Mouse (Mus musculus) olfactory bulb, adult 2 months (tissue): ENCODE results near the gene Galntl6. TPM values are rescaled to one million over a fixed set of nuclear protein-coding genes. Genes with fewer than 3 reads are reported as not detected.

Experiments used
- H3K27ac ChIP-seq: fragments of 200-500 bp; 2 replicates; pipeline ENCODE4 v1.5.1; 2012; ENCODE audit warnings: low read depth, low read length; ENCODE audit not compliant: insufficient read depth
- H3K4me1 ChIP-seq: fragments of 200-500 bp; 2 replicates; pipeline ENCODE4 v1.6.1; 2012; ENCODE audit warnings: low read length; ENCODE audit not compliant: control insufficient read depth, insufficient read depth
- H3K4me3 ChIP-seq: fragments of 200-500 bp; 2 replicates; pipeline ENCODE4 v1.5.1; 2012; ENCODE audit warnings: mild to moderate bottlenecking, low read depth, low read length, moderate library complexity; ENCODE audit not compliant: insufficient read depth
- CTCF ChIP-seq: fragments of 200-500 bp; IDR thresholded peaks from 2 replicates; pipeline ENCODE4 v1.5.1; 2012; ENCODE audit warnings: low read depth, mild to moderate bottlenecking, low read length, moderate library complexity; ENCODE audit not compliant: insufficient read depth
- POLR2A ChIP-seq: fragments of 200-500 bp; IDR thresholded peaks from 2 replicates; pipeline ENCODE4 v1.6.1; 2012; ENCODE audit warnings: mild to moderate bottlenecking, low read depth, low read length, moderate library complexity; ENCODE audit not compliant: insufficient read depth
- WGBS: fragments of 180-500 bp; shearing (Covaris S2); methylation state at CpG from one replicate; pipeline ENCODE4 v1.1.7; 2018; 5-methylcytosine and 5-hydroxymethylcytosine counted together
- polyA plus RNA-seq: library from polyadenylated mRNA; stranded (reverse); fragments of >200 nt; gene quantifications from 2 replicates; pipeline ENCODE4 v1.2.4, GENCODE M21; 2012; ENCODE audit warnings: low replicate concordance; ENCODE audit not compliant: missing spikeins, insufficient read depth, insufficient read length

Galntl6 gene
- polyA plus RNA-seq, 1 experiment, result not detected

DNA sequence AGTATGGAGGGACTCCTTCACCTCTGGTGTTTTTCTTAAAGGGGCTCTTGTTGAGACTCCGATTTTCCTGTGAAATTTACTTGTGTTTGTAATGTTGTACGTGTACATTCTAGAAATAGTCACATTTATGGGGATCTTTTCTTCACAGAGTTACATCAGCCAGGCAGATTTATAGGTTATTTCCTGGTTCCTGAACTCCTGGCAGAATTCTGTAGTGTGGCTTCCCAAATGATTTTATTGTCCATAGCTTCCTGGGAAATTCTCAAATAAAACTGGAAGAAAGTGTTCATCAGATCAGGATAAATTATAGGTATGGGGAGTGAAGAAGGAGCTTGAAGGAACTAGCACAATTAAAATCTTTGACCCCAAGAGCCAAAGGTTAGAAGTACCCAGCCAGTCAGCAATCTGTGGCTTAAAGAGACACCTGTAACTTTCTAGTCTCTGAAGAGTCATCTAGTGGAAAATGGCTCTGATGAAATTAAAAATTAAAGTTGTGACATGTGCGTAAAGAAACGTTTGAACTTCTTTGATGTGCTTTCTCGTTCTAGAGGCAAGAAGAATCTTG, 972.5 kb downstream of the Galntl6 start:
- 63% methylated on average over 5 of the region's 5 CpGs for WGBS
- H3K4me1 ChIP-seq, result no peaks in the 10 kb centered on the region
- no peak overlapping the region for H3K27ac ChIP-seq
- TF ChIP-seq CTCF (no peak), POLR2A (no peak)
- no peak overlapping the region for H3K4me3 ChIP-seq

DNA sequence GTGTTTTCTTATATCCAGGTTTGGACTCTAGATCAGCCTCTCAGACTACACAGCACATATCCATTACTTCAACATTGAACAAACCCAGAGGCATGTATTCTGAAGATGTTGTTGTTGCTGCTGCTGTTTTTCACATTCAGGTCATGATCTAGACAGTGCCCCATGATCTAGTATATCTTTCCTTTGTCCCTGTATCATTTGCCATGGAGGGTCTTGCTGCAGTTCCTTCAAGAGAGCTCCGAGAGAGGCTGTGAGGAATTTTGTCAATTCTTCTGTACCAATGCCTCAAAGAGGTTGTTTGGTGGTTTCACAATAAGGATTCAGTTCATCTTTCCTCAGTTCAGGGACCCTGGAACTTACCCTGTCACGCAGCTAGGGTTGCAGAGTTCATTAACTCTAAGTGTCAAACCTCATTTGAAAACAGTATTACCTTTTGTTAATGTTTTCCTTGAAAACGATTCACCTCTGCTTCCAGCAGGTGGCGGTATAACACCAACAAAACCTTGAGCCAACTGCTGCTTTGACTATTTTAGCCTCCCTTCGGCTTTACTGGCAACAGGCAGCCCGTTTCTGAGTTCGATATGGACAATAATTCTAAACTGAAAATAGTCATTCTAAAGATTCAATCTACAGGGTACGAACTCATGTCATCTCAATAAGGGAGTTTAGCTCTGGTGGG, 973.1 kb downstream of the Galntl6 start:
- no peak for TF ChIP-seq POLR2A
- no peak for TF ChIP-seq CTCF
- Histone ChIP-seq H3K27ac (no peak overlapping the region), H3K4me1 (no peaks in the 10 kb centered on the region), H3K4me3 (no peak overlapping the region)
- WGBS, result 11% methylated on average over 8 of the region's 8 CpGs

DNA sequence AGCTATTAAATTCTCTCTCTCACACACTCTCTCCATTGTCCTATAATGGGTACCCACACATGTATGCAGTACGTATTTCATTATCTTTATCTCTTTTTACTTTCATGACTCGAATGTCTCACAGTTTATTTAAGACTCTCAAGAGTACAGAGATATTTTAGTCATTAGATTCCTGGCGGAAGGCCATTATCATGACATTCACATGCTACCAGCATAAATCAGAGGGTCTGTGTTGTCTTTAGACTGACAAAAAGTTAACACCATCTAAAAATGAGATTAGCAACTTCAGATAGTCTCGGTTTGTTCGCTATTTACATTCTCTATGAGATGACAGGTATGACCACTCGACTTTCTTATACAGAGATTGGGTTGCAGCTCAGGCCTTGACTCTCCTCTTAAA, 985.4 kb downstream of the Galntl6 start:
- 92% methylated on average over 6 of the region's 6 CpGs for WGBS
- no peak overlapping the region for H3K27ac ChIP-seq
- no peaks in the 10 kb centered on the region for H3K4me1 ChIP-seq
- no peak for TF ChIP-seq POLR2A
- TF ChIP-seq CTCF, result no peak
- H3K4me3 ChIP-seq, result no peak overlapping the region

DNA sequence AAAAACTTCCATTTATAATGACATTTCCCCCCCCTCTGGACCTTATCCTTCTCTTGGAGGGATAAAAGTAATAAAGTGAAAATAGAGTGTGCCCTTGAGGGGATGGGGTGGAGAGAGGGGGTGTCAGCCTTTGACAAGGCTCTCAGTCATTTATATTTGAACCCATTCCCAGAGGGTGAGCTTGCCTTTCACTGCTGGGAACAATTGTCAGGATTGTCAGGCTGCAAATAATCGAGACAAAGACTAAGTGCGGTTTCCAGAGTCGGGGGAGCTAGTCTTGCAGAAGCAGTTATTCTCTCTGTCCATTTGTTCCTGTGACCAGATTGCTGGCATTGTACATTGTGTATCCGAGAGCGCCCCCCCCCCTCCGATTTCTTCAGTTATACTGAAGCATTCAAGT, 988.9 kb downstream of the Galntl6 start:
- TF ChIP-seq CTCF (no peak), POLR2A (no peak)
- Histone ChIP-seq H3K4me3 (no peak overlapping the region), H3K27ac (no peak overlapping the region), H3K4me1 (no peaks in the 10 kb centered on the region; the same call in 1 of the 2 replicates)
- 42% methylated on average over 6 of the region's 6 CpGs for WGBS

DNA sequence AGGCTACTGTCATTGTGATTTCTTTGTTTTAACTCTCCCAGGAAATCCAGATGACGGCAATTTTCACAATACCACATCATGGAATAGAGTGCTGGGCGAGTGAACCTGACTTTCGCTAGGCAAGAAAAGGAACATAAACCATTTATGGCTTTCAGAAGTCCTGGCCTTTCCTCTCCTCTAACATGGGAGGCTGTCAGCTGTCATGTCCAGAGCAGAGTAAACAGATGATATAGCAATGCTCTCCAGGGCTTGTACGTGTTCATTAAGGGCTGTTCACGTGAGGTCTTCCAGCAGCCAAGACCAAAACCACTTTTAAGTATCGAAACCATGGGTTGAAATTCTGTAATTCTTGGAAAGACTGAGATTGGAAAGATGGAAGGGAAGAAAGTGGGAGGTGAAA, 989.3 kb downstream of the Galntl6 start:
- Histone ChIP-seq H3K4me3 (no peak overlapping the region), H3K27ac (no peak overlapping the region), H3K4me1 (no peaks in the 10 kb centered on the region; the same call in 1 of the 2 replicates)
- 80% methylated on average over 6 of the region's 6 CpGs for WGBS
- TF ChIP-seq POLR2A, result no peak
- TF ChIP-seq CTCF, result no peak

DNA sequence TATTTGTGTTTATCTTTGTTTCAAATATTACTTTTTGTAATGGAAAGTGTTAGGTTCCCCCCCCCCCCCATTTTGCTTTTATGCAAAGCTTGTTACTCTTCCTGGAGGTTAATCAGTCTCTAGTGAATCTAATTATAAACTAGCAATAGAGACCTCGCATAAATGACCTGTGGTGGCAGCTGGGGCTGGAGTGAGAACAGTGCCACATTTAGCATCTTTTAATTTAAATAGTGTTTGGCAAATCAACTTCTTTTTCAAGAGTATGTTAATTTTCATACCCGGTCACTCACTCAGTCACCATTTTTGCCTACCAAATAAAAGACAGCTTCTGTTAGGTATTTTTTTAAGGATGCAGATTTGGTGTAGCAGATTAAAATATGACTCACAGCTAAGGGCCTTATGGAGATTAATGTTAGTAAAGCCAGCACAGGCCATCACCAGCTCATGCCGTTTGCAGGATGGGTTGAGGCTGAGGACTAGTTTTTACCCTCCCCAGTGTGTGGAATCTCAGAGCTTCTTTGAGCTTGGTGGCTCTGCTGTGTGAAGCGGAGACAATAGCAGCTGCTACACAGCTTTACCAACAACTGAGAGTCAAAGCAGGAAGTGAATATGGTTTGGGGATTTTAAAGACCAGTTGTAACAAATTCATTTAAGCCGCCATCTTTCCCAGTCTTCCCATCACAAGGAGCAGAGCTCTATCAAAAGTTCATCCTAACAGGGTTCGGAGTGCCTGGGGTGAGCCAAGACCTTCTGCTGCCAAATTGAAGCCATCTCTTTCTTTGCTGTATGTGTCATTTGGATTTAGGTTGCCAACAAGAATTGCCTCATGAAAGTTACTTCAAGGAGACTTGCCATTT, 990.0 kb downstream of the Galntl6 start:
- Histone ChIP-seq H3K27ac (no peak overlapping the region), H3K4me1 (no peaks in the 10 kb centered on the region; the same call in 1 of the 2 replicates), H3K4me3 (no peak overlapping the region)
- WGBS, result 73% methylated on average over 6 of the region's 6 CpGs
- no peak for TF ChIP-seq CTCF

DNA sequence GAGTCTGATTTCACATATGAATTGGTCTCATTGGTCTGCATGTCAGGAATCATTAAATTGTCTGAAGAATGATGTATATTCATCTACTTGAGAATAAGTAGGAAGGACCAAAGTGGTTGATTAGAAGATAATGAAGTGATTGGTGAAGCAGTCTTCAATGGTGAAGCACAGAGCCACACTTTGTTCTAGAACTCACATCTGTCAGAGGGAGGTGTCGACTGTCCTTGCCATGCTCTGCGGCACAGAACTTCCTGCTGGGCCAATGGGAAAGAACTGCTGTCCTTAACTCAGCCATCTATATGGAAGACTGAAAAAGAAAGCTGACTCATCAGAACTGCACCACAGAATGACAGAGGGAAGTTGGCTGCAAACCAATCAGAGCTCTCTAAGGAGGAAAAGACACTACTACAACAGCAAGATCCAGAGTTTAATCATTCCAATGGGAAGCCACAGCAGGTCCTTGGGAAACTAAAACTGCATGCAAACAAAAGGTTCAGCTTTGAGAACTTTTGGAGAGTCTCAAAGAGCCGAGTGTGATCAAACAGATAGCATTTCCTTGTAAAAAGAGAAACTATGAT, 992.0 kb downstream of the Galntl6 start:
- WGBS, result 80% methylated on average over 3 of the region's 3 CpGs
- Histone ChIP-seq H3K27ac (no peak overlapping the region), H3K4me1 (no peaks in the 10 kb centered on the region; the same call in 1 of the 2 replicates), H3K4me3 (no peak overlapping the region)
- TF ChIP-seq POLR2A (no peak), CTCF (no peak)

DNA sequence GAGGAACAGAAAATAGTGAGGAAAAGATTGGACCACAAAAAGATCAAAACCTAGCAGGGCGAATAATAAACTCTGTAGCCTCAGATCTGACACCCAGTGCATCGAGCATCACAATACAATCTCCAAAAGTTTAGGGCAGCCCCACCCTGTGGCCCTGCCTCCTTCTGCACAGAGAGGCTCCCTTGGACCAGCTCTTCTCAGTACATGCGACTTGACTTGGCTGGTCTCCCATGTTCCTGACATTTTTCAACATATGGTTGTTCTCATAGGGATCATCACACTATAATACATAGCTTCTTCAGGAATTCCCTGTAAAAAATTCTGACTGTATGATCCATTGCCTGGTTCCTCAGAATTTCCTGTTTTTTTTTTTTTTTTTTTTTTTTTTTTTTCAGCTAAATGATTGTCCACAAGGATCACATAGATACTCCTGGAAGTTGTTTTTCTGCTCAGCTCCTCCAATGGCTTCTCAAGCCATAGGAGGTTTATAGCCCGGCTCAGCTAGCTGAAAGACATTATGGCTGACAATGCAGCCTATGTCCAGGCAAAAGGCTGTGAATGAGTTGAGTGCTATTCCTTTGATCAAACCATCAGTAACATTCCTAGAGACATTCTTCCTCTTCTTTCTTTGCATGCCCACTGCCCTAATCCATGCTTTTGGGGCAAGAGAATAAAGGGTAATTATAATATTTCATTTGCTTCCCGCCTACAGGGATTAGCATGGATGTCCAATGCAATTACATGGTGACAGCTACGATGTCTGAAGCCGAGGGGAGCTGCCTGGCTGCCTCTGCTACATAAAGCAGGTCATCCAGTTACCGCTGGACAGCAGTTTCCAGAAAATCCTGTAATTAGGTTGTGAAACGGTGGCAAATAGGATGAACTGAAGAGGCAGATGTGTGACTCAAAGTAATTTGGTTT, 993.5 kb downstream of the Galntl6 start:
- no peak overlapping the region for H3K27ac ChIP-seq
- H3K4me3 ChIP-seq, result no peak overlapping the region
- no peaks in the 10 kb centered on the region; the same call in 1 of the 2 replicates for H3K4me1 ChIP-seq
- no peak for TF ChIP-seq CTCF
- 58% methylated on average over 9 of the region's 9 CpGs for WGBS
